Mouse (Mus musculus) forebrain, embryonic 10.5 days (tissue): ENCODE results near the gene Zfp597. TPM values are rescaled to one million over a fixed set of nuclear protein-coding genes. Genes with fewer than 3 reads are reported as not detected.
A peak's percentile ranks its signal among the peaks of the same experiment; 100 is the strongest.
"Not testable (repeated sequence)": the region's sequence is repeated elsewhere in the genome, so short reads cannot be mapped to it uniquely, and the experiment has no call there.

Experiments
- DNase-seq: peaks from one replicate; pipeline ENCODE4 v3.0.0-alpha.2; 2017; ENCODE audit warnings: low spot score; ENCODE audit errors: extremely low spot score
- H3K27ac ChIP-seq: fragments of 300-500 bp; sonication (generic); 2 replicates; pipeline ENCODE4 v1.5.1; 2016; ENCODE audit warnings: mild to moderate bottlenecking
- H3K27me3 ChIP-seq: fragments of 300-500 bp; sonication (generic); 2 replicates; pipeline ENCODE4 v1.6.1; 2016; ENCODE audit warnings: mild to moderate bottlenecking; ENCODE audit not compliant: poor library complexity, severe bottlenecking
- H3K36me3 ChIP-seq: fragments of 300-500 bp; sonication (generic); replicated peaks from 2 replicates; pipeline ENCODE4 v1.6.1; 2016; ENCODE audit warnings: mild to moderate bottlenecking, moderate library complexity
- H3K4me1 ChIP-seq: fragments of 300-500 bp; sonication (generic); 2 replicates; pipeline ENCODE4 v1.6.1; 2016
- H3K4me3 ChIP-seq: fragments of 300-500 bp; sonication (generic); 2 replicates; pipeline ENCODE4 v1.5.1; 2016; ENCODE audit warnings: mild to moderate bottlenecking, moderate library complexity
- H3K9me3 ChIP-seq: fragments of 300-500 bp; sonication (generic); 2 replicates; pipeline ENCODE4 v1.6.1; 2016; ENCODE audit warnings: mild to moderate bottlenecking, moderate library complexity
- WGBS: fragments of 180-500 bp; shearing (Covaris S2); methylation state at CpG from one replicate; pipeline ENCODE4 v1.1.7; 2016; 5-methylcytosine and 5-hydroxymethylcytosine counted together
- polyA plus RNA-seq: library from polyadenylated mRNA; unstranded; fragments of >200 nt; fragmentation: Nextera tagmentation; extraction: Ambion mirVana; gene quantifications from 2 replicates; pipeline ENCODE4 v1.2.1, GENCODE M21; 2016

Gene Zfp597
- polyA plus RNA-seq, 1 experiment from 2014 or later = 5.4 TPM

GRCm38 (mm10) chr16:3848416-3848815 is 35.9 kb downstream of the Zfp597 start:
- no peaks in the 10 kb centered on the region for H3K36me3 ChIP-seq
- H3K9me3 ChIP-seq = no peaks in the 10 kb centered on the region; the same call in 1 of the 2 replicates
- peaks cover 16% of the 10 kb centered on the region; the same call in 1 of the 2 replicates for H3K4me1 ChIP-seq
- H3K27me3 ChIP-seq = no peaks in the 10 kb centered on the region
- H3K4me3 ChIP-seq = no peak overlapping the region
- 73% methylated on average over 3 of the region's 3 CpGs for WGBS
- no peak for DNase-seq
- H3K27ac ChIP-seq = no peak overlapping the region

DNA sequence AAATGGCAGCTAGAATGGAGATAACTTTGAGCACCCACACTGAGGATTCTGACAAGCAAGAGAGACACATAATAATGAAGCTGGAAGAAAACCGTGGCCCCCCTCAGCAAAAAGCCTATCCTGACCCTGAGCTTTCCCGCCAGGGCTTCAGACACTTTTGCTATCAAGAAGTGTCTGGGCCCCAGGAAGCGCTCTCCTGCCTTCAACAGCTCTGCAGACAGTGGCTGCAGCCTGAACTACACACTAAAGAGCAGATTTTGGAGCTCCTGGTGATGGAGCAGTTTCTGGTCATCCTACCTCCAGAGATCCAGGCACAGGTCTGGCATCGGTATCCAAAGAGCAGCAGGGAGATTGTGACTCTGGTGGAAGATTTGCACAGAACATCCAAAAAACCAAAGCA is 36.5 kb downstream of the Zfp597 start:
- WGBS = 67% methylated on average over 4 of the region's 4 CpGs
- Histone ChIP-seq H3K36me3 (no peaks in the 10 kb centered on the region), H3K27ac (no peak overlapping the region), H3K4me3 (peak overlapping the region; percentile 59), H3K9me3 (no peaks in the 10 kb centered on the region; the same call in 1 of the 2 replicates), H3K27me3 (no peaks in the 10 kb centered on the region), H3K4me1 (peaks cover 18% of the 10 kb centered on the region)
- no peak for DNase-seq

DNA sequence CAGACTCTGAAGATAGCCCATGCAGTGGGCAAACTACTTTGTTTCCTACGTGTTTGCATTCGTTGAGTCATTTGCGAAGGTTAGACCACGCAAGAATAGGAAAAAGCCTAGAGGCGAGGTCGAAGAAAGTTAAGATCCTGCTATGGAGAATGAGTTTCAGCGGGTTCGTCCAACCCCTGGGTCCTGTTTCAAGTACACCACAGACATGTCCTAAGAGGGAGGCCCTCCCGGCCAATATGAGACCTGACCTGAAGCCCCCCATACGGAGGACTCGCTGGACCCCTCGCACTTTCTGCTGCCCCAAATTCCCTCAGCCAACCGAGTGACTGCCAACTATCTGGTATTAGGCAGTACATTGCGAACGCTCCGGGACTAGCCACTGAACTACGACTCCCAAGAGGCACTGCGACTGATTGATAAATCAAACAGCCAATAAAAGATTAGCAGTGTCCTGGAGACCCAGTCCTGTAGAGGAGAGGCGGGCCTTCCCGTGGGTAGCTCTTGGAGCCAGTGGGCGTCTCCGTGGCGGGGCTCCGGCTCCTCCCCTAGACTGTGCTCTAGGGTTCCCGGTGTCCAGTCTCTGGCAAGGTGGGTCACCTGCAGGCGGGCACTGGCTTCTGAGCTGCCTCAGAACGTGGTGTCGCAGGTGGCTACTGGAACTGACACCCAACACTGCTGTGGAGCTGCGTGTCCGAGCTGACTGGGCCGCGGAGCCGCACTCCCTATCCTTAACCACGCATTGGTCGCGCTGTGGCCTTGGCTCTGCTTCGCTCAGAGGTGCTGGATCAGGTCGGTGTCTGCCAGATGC is 37.4 kb downstream of the Zfp597 start, which contains the start of gene Zfp174:
Gene Zfp174, plus strand, starts transcription at position 558 of the 808 bp plus-strand sequence.
- Histone ChIP-seq H3K9me3 (no peaks in the 10 kb centered on the region; the same call in 1 of the 2 replicates), H3K4me3 (peak within 1 kb of the TSS; percentile 59), H3K27me3 (no peaks in the 10 kb centered on the region), H3K27ac (peak within 1 kb of the TSS; percentile 45), H3K4me1 (peaks cover 16% of the 10 kb centered on the region), H3K36me3 (no peaks in the 10 kb centered on the region)
- WGBS = 3% methylated on average over 38 of the region's 38 CpGs
- DNase-seq = peak; percentile 86

DNA sequence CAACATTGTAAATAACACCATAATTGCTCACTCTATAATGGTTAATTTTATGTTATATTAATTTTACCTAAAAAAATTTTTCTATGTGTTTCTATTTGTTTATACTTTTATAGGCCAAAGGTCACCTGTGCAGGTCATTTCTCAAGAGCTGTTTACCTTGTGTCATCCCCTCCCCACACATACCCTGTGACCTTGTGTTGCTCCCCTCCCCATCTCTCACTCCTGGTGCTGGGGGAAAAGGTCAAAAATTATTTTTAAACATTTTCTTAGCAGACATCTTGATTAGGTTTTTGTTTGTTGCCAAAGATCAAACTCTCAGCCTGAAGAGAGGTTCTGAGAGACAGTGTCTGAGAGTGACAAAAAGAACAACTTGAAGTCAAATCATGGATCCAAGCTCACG is 40.6 kb downstream of the Zfp597 start:
- Histone ChIP-seq H3K36me3 (no peaks in the 10 kb centered on the region), H3K27me3 (no peaks in the 10 kb centered on the region), H3K4me1 (peaks cover 16% of the 10 kb centered on the region), H3K4me3 (no peak overlapping the region), H3K27ac (no peak overlapping the region), H3K9me3 (no peaks in the 10 kb centered on the region)
- DNase-seq = no peak
- WGBS = 81% methylated on average over 1 of the region's 1 CpGs

DNA sequence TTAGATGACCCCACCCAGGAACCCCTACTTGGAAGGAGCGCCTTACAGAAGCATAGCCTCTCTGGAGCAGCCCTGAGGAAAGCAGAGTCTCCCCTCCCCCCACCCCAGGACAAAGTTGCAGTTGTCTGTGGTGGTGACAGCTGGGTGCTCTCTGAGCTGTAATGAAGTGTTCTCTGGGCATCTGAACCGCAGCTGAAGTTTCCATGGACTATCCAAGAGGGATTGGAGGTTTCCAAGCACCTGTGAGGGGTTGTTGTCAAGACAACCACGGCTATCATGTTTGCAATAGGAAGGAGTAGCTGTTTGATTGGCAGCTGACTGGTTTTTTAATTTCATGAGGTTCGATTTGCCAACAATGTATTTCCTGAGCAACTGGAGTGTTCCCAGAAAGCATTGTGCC is 41.4 kb downstream of the Zfp597 start:
- 40% methylated on average over 4 of the region's 4 CpGs for WGBS
- Histone ChIP-seq H3K27ac (no peak overlapping the region), H3K9me3 (no peaks in the 10 kb centered on the region), H3K36me3 (no peaks in the 10 kb centered on the region), H3K4me1 (peaks cover 16% of the 10 kb centered on the region), H3K4me3 (no peak overlapping the region), H3K27me3 (no peaks in the 10 kb centered on the region)
- no peak for DNase-seq

- no peaks in the 10 kb centered on the region for H3K9me3 ChIP-seq
- WGBS = 67% methylated on average over 17 of the region's 17 CpGs
- H3K27ac ChIP-seq = no peak overlapping the region
- H3K4me3 ChIP-seq = no peak overlapping the region
- no peaks in the 10 kb centered on the region for H3K36me3 ChIP-seq
- no peak for DNase-seq
- H3K27me3 ChIP-seq = no peaks in the 10 kb centered on the region
- H3K4me1 ChIP-seq = peaks cover 4% of the 10 kb centered on the region; the same call in 1 of the 2 replicates
Measured at GRCm38 (mm10) chr16:3839157-3839885, 45.0 kb downstream of the Zfp597 start.

DNA sequence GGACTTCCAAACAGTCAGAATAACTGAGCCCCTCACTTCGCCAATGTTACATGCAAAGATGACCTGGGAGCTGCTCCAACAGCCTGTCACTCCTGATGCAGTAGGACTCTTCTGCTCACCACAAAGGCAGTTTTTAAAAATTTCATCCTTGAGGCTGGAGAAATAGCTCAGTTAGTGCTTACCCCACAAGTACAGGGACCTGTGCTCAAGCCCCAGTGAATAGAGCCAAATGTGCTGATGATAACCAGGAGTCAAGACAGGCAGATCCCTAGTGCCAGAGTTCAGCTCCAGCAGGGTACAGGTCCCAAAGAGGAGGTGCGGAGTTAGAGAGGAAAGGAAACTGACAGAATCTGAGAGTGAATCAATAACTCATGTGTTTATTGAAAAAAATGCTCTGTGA is 48.9 kb downstream of the Zfp597 start:
- 84% methylated on average over 2 of the region's 2 CpGs for WGBS
- DNase-seq = no peak
- no peak overlapping the region for H3K4me3 ChIP-seq
- H3K9me3 ChIP-seq = no peaks in the 10 kb centered on the region
- no peaks in the 10 kb centered on the region for H3K36me3 ChIP-seq
- no peaks in the 10 kb centered on the region for H3K27me3 ChIP-seq
- no peak overlapping the region for H3K27ac ChIP-seq
- no peaks in the 10 kb centered on the region for H3K4me1 ChIP-seq

DNA sequence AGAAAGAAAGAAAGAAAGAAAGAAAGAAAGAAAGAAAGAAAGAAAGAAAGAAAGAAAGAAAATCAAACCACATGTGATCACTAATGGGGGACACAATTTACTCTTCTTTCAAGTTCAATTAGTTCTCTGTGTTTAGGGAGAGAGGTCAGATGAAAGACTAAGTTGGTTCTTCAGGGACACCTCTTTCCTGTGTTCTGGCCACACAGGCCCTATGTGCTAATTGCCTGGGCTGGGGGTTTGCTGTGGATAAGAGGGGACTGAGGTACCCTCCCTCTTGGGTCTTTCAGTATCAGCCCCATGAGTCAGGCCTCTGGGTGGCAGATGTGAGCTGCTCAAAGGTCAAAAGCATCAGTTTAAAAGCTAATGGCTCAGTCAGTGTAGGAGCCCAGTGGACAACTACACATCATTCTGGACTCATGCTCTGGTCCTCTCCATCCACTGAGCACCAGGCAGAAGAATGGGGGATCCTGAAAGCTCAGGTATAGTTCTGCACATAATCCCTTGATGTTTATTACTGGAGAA is 53.7 kb downstream of the Zfp597 start, which contains the start of gene Olfr15:
Gene Olfr15, plus strand, starts transcription at position 291 of the 522 bp plus-strand sequence.
- H3K36me3 ChIP-seq = no peaks in the 10 kb centered on the region
- no peaks in the 10 kb centered on the region for H3K9me3 ChIP-seq
- DNase-seq = no peak
- no peak within 1 kb of the TSS for H3K27ac ChIP-seq
- H3K4me3 ChIP-seq = no peak within 1 kb of the TSS
- no peaks in the 10 kb centered on the region for H3K4me1 ChIP-seq
- H3K27me3 ChIP-seq = no peaks in the 10 kb centered on the region

DNA sequence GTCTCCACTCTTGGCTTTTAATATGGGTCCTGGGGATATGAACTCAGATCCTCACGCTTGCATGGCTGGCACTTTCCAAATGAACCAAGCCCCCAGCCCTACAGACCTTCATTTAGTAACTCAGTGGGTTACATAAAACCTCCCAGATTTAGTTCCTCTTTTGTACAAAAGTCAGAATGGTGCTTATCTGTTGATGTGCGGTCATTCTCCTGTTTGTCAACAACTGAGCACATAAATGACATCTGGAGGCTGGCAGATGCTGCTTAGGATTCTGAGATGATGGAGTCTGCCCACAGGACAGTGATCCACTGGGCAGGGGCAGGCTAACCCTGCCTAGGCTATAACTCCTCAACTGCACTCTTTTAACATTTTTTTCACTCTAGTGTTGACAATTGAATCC is 54.6 kb downstream of the Zfp597 start:
- WGBS = 90% methylated on average over 2 of the region's 2 CpGs
- no peak for DNase-seq
- no peaks in the 10 kb centered on the region for H3K9me3 ChIP-seq
- no peaks in the 10 kb centered on the region for H3K36me3 ChIP-seq
- no peak overlapping the region for H3K4me3 ChIP-seq
- H3K4me1 ChIP-seq = no peaks in the 10 kb centered on the region
- H3K27me3 ChIP-seq = no peaks in the 10 kb centered on the region
- no peak overlapping the region for H3K27ac ChIP-seq

- Histone ChIP-seq H3K9me3 (no peaks in the 10 kb centered on the region), H3K4me1 (no peaks in the 10 kb centered on the region), H3K27ac (no peak overlapping the region), H3K4me3 (no peak overlapping the region), H3K36me3 (no peaks in the 10 kb centered on the region), H3K27me3 (no peaks in the 10 kb centered on the region)
- no peak for DNase-seq
- WGBS = 58% methylated on average over 3 of the region's 3 CpGs
Measured at GRCm38 (mm10) chr16:3828021-3828420, 56.3 kb downstream of the Zfp597 start.

GRCm38 (mm10) chr16:3820202-3820601 is 64.2 kb downstream of the Zfp597 start:
- H3K36me3 ChIP-seq = no peaks in the 10 kb centered on the region
- 84% methylated on average over 2 of the region's 2 CpGs for WGBS

DNA sequence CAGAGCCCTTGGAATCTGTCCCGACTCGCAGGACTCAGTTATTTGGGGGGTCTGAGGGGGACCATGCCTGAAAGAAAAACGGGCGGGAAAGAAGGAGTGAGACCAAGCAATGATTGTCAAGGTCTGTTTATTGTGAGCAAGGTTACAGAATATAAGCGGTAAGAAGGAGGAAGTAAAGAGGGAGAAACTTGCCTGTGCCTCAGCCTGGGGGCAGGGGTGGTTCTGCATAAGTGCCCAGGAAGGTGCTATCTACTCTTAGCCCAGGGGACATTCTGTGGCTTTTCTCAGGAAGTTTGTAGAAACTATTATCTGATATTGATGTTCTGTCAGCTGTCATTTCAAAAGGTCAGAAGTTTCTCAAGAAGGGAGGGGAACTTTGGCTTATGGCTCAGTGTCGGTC is 69.7 kb downstream of the Zfp597 start:
- 82% methylated on average over 6 of the region's 6 CpGs for WGBS
- H3K9me3 ChIP-seq = peaks cover 15% of the 10 kb centered on the region; the same call in 1 of the 2 replicates
- not testable (repeated sequence) for H3K4me3 ChIP-seq, H3K36me3 ChIP-seq, H3K4me1 ChIP-seq, DNase-seq, H3K27ac ChIP-seq, H3K27me3 ChIP-seq

More at GRCm38 (mm10) chr16:3820202-3820601, 64.2 kb downstream of the Zfp597 start:
- no peaks in the 10 kb centered on the region for H3K27me3 ChIP-seq
- no peaks in the 10 kb centered on the region for H3K4me1 ChIP-seq
- H3K4me3 ChIP-seq = no peak overlapping the region
- H3K9me3 ChIP-seq = no peaks in the 10 kb centered on the region
- DNase-seq = no peak
- H3K27ac ChIP-seq = no peak overlapping the region
